Mouse (Mus musculus) inflammation-experienced regulatory T-cells, adult 6 months (primary cell): ENCODE results near the gene Glyctk. TPM values are rescaled to one million over a fixed set of nuclear protein-coding genes. Genes with fewer than 3 reads are reported as not detected.

ENCODE experiments used
- ATAC-seq: one replicate; pipeline ENCODE4 v1.8.0; 2017
- polyA plus RNA-seq, 3 experiments: library from polyadenylated mRNA; unstranded; fragments of 100-300 nt; shearing (Covaris generic); gene quantifications; one replicate each; pipeline ENCODE4 v1.2.1; 2017

Gene Glyctk
- polyA plus RNA-seq, 3 experiments from 2014 or later = 2.0 to 4.7 (median 2.1) TPM

DNA sequence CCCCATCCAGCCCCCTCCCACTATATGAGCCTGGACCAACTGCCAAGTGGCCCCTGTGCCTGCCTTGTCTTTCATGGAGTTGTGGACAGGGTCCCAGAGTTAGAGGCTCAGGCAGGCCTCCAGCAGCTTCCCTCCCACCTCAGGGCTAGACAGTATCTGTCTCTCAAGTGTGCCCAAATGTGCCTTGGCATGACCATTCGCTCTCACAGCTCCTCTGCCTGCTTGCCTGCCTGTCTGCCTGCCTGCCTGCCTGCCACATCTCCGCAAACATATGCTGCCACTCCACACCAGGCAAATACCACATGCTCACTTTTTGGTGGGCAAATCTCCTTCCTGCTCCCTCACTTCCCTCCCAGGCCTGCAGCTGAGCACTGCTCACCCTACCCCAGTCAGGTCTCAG, 12.4 kb downstream of the Glyctk start:
- no peak for ATAC-seq

DNA sequence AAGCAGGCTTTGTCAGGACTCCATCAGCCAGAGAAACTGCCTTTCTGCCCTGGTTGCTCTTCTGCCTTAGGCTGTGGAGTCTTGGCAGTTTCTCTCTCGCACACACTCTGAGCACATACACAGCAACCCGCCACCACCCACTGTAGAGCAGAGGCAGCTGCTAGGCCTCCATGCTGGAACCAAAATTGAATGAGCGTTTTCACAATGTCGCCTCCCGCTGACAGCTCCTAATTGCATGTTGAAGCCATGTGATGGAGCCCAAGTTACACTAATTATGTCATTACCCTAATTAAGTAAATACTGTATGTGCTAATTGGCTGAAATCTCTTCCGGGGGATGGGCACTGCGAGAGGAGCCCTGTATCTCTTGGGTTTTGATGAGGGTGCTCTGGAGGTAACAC, 13.8 kb downstream of the Glyctk start:
- ATAC-seq = no peak

DNA sequence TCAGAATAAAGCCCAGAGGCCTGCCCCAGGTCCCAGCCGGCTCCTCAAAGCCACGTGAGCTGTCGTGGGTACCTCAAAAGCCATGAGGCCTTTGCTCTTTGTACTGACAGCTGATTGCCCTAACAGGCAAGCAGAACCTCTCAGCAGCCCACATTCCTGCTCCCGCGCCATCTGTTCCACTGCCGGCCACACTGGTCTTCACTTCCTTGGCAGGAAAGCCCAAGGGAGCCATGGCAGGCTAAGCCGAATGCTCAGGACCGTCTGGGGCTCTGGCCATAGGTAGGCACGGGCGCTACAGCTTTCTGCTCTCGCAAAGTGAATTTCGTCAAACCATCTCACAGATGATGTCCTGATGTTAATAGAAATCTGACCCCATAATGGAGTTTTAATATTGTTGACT, 16.0 kb downstream of the Glyctk start:
- ATAC-seq = no peak

DNA sequence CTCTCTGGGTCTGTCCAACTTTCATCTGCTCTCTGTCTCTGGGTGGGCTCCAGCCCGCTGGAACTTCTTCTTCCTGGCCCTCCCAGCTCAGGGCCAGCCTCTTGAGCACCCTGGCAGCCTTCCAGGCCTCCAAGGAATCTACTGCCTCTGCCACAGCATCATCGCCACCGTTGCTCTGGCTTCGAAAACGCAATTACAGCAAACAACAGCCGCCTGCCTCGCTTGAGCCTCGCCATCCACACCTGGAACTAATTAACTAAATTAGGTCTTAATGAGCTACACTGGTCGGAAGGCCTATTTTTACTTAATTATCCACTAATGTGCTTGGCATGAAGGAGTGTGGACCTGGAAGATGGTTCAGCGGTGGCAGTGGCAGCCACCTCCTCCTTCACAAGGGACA, 18.2 kb downstream of the Glyctk start:
- ATAC-seq = no peak

DNA sequence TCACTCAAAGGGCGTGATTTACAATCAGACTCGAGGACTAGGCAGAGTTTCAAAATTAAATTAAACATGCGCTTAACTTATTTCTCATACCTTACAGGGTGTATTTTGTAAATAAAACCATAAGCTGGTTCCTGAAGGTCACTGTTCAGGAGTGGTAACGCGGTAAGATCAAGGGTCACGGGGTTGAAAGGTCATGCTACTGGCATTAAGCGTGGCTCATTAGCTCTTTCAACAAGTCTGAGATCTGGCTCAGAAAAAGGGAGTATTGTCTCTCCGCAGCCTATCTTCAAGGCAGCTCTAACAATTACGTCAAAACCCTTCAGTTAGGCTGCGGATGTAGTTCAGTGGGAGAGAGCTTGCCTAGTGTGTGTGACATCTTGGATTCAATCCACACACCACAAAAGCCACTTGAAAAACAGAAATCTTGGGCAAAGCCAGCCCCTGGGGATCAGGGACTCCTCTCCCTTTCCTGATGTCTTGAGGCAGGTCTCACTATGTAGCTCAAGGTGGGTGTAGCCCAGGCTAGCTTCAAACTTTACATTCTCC, 20.2 kb downstream of the Glyctk start:
- ATAC-seq = no peak

GRCm38 (mm10) chr9:106130250-106130649, 27.7 kb downstream of the Glyctk start:
- no peak for ATAC-seq

DNA sequence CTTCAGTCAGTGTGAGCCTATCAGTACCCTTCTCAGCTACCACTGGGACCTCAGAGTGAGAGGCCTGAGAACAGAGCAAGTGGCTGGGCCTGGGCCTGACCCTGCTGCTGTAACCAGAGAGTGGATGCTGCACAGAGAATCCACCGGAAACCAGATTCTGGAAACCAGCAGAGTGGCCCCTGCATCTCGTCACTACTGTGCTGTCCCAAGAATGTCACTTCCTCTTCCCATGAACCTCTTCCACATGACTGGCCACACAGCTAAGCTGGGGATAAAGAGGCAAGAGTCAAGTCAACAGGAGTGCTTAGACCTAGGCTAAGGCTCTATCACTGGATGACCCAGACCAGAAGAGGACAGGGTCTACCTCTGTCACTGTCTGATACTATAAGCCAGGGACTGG, 28.9 kb downstream of the Glyctk start:
- no peak for ATAC-seq

- no peak for ATAC-seq
Measured at GRCm38 (mm10) chr9:106126786-106127251, 31.1 kb downstream of the Glyctk start.

DNA sequence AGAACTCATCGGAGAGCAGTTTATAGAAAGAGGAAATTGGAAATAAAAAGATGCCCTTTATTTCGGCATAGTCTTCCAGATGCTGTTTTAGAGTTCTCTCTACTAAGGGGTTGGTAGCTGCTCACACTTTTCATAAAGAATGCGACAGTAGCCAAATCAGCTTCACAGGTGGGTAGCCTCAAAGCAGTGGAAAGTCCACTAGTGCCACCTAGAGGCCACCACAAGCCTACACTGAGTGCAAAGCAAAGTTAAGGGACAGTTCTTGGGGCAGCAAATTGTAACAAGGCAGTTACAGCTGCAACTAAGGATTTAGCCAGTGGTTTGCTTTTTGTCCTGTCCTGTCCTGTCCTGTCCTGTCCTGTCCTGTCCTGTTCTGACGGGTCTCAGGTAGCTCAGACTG, 34.3 kb downstream of the Glyctk start:
- no peak for ATAC-seq

- ATAC-seq = no peak
Measured at GRCm38 (mm10) chr9:106119075-106119474, 38.9 kb downstream of the Glyctk start.

- ATAC-seq = no peak
Measured at GRCm38 (mm10) chr9:106115801-106116424, 42.0 kb downstream of the Glyctk start.

DNA sequence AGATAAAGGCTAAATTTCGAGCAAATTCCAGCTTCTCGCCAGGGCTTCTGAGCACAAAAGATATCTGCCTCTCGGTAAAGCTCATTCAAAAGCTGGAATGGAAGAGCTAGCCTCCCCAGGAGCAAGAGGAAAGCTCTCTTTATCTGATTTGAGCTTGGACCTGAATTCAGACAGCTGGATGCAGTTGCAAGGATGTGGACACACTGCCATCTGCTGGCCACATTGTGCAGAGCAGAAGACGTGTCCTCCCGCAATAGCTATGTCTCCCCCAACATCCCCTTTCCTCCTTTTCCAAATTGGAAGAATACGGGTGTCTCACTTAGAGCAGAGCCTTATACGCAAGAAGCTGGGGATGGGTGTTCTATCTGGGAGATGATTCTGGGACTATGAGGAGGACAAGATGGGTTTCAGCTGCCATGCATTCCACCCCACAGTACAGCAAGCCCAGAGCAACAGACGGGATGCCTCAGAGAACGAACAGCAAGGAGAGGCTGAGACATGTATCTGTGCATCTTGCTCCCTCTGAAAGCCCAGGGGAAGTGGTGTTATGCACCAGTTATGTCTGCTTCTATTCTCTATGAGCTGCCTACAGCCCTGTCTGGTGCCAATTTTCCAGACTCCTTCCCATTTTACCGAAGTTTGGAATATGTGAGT, 45.0 kb downstream of the Glyctk start:
- ATAC-seq = peak; percentile 60

DNA sequence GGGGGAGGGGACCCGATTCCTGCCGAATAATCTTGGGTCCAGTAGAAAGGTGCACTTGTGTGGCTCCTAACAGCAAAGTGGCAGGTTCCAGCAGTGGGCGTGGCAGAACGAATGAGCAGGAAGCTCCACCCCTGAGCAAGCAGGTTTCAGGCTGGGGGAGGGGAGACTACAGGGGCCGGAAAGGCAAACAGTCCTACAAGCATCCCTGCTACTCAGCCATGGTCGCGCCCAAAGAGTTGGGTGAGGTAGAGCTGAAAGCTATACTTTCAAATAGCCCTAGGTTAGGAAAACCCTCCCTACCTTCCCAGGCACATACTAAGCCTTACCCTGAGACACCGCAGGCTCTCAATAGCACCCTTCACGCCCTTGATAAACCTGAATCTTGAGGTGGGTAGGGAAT, 51.7 kb downstream of the Glyctk start:
- no peak for ATAC-seq

DNA sequence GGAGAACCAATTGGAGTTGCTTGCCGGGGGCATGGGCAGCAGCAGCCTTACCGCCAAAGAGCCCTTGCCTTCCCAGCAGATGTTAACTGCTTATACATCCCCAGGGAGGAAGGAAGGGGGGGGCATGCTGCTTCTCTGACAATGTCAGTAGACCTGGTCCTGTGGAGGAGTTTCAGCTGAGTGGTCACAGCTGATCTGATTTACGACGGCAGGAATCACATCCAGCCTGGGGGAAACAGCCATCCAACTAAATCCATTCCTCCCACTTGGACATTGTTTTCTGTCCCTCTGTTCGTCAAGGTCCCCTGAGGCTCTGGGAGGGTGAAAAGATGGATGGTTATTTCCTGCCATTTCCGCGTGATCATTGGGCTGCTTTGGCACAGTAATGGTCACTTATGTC, 53.5 kb downstream of the Glyctk start:
- ATAC-seq = no peak

Other genes with a start within 250 kb of the Glyctk start
- not detected for gene Col6a5, start 197.5 kb downstream of the Glyctk start, polyA plus RNA-seq
- not detected for gene Col6a4, start 61.4 kb downstream of the Glyctk start, polyA plus RNA-seq
- 10 to 100 TPM; 28.3 to 48.5 (median 39.8) TPM for gene Wdr82, start 12.8 kb upstream of the Glyctk start, polyA plus RNA-seq
- gene Ppm1m, start 41.6 kb upstream of the Glyctk start, polyA plus RNA-seq = 10 to 100 TPM; 11.2 to 27.9 (median 20.4) TPM
- 100 to 1,000 TPM; 126 to 140 (median 135) TPM for gene Twf2, start 45.0 kb upstream of the Glyctk start, polyA plus RNA-seq
- under 1 TPM in 1 of 3 experiments, not detected in 2; 0.14 TPM for gene Tlr9, start 64.5 kb upstream of the Glyctk start, polyA plus RNA-seq
- gene Alas1, start 90.5 kb upstream of the Glyctk start, polyA plus RNA-seq = 10 to 100 TPM; 40.5 to 69.7 (median 54.7) TPM
- gene Poc1a, start 122.9 kb upstream of the Glyctk start, polyA plus RNA-seq = 10 to 100 TPM in 1 of 3 experiments, 1 to 10 TPM in 2; 3.6 to 21.4 (median 4.8) TPM
- gene Dusp7, start 210.5 kb upstream of the Glyctk start, polyA plus RNA-seq = 10 to 100 TPM; 20.2 to 22.2 (median 21.4) TPM